Mouse (Mus musculus): ENCODE results near the gene Vmn2r100.

Vmn2r100 gene

GRCm38 (mm10) chr17:19504432-19504831, at the start of gene Vmn2r100:
Vmn2r100 (plus strand) TSS chr17:19504732.
- no peak for DNase-seq

GRCm38 (mm10) chr17:19482866-19483265, 21.7 kb upstream of the Vmn2r100 start:
- no peak for DNase-seq

- no peak for DNase-seq
Observed at GRCm38 (mm10) chr17:19576927-19577326, 72.4 kb downstream of the Vmn2r100 start, which contains the start of gene Vmn2r101. Vmn2r101 (plus strand) TSS chr17:19577227.

Data from cerebellum, adult 11 months (tissue).